Mouse (Mus musculus): ENCODE data around the gene C2cd2. TPM values are rescaled to one million over a fixed set of nuclear protein-coding genes. Genes with fewer than 3 reads are reported as not detected.
"Not testable (repeated sequence)": the region's sequence is repeated elsewhere in the genome, so short reads cannot be mapped to it uniquely, and the experiment has no call there.

C2cd2 gene
- 23.8 and 25.3 TPM in 2 replicates for polyA plus RNA-seq (2015; fragmentation: Nextera tagmentation; extraction: Ambion mirVana)

GRCm38 (mm10) chr16:97962151-97962948 is at the start of gene C2cd2, which contains the start of gene Zbtb21:
Gene C2cd2, minus strand, starts transcription at chr16:97962598.
Gene Zbtb21, minus strand, starts transcription at chr16:97962622.
- WGBS, result under 1% methylated on average over 78 of the region's 78 CpGs
- peak within 1 kb of the TSS; percentile 85 for H3K4me2 ChIP-seq
- peak; percentile 99 for ATAC-seq (ENCODE audit: insufficient number of reproducible peaks, low FRiP score, low TSS enrichment, low read depth)
- peaks cover 13% of the 10 kb centered on the region for H3K4me1 ChIP-seq
- H3K27ac ChIP-seq, result peak within 1 kb of the TSS; percentile 99
- H3K27me3 ChIP-seq, result no peaks in the 10 kb centered on the region
- H3K4me3 ChIP-seq, result peak within 1 kb of the TSS; percentile 84
- no peaks in the 10 kb centered on the region for H3K36me3 ChIP-seq
- H3K9ac ChIP-seq, result peak within 1 kb of the TSS; percentile 91
- no peaks in the 10 kb centered on the region for H3K9me3 ChIP-seq

DNA sequence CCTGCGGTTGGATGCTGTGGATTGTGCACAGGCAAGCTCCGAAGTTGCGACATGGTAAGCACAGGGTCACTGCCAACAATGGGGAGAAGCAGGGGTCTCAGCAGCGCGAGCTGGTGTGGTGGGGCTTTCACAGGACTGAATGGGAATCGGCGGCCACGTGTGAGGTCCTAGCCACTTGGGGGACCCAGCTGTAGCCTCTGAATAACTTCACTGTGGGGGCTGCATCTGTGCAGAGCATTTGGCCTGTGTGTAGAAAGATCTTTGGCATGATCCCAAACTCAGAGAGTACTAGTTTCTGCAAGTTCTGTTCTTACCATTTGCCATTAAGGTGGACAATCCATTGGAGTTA is 35.0 kb upstream of the C2cd2 start:
- not testable (repeated sequence) for H3K9ac ChIP-seq, H3K4me1 ChIP-seq, H3K27me3 ChIP-seq, H3K36me3 ChIP-seq, H3K9me3 ChIP-seq
- H3K4me2 ChIP-seq, result peak overlapping the region; percentile 61
- H3K4me3 ChIP-seq, result peak overlapping the region; percentile 57
- peak; percentile 66; the same call in 1 of the 2 replicates for ATAC-seq (ENCODE audit: insufficient number of reproducible peaks, low FRiP score, low TSS enrichment, low read depth)
- peak overlapping the region; percentile 90 for H3K27ac ChIP-seq
- WGBS, result 2% methylated on average over 8 of the region's 8 CpGs

DNA sequence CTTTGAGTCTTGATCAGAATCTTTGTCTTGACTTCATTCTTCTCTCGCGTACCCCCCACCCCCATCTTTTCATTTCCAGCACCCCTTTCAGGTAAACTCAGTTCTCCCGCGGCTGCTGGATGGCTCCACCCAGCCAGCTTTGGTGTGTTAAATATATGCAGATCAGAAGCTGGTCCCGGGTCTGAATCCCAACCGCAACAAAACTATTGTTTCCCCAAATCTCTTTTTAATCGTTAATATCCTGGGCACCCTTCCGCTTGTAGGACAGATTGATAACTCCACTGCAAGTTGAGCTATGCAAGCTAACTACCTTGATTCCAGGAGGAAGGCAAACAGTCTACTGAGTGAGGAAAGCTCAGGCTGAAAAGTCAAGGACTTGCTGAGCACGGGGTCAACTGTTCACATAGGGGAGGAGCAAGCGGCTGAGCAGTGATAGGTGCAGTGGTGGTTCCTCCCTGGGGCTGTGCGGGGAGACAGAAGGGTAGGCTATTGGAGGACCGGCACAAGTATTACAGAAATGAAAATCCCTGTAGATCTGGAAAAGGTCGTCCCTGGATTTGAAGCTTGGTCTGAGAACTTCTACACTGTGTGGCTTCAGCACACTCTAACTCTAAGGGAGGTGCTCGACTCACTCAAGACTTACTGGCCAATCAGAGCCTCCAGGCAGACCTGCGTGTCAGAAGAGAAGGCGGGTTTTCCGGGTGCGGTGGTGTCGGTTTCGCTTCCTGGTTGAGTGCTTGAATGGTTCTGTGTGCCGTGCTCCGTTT is 34.4 kb upstream of the C2cd2 start, which contains the start of gene B230307C23Rik:
Gene B230307C23Rik (plus strand): TSS at position 700 of the 767 bp plus-strand sequence.
- H3K27me3 ChIP-seq, result no peaks in the 10 kb centered on the region
- H3K4me2 ChIP-seq, result peak within 1 kb of the TSS; percentile 61
- no peaks in the 10 kb centered on the region; the same call in 1 of the 2 replicates for H3K9me3 ChIP-seq
- 4% methylated on average over 22 of the region's 22 CpGs for WGBS
- peak within 1 kb of the TSS; percentile 90 for H3K27ac ChIP-seq
- peaks cover 7% of the 10 kb centered on the region for H3K4me1 ChIP-seq
- peak within 1 kb of the TSS; percentile 57 for H3K4me3 ChIP-seq
- peak; percentile 96 for ATAC-seq (ENCODE audit: insufficient number of reproducible peaks, low FRiP score, low TSS enrichment, low read depth)
- H3K9ac ChIP-seq, result peak within 1 kb of the TSS; percentile 38
- H3K36me3 ChIP-seq, result peaks cover 9% of the 10 kb centered on the region; the same call in 1 of the 2 replicates

- no peak for ATAC-seq (ENCODE audit: insufficient number of reproducible peaks, low FRiP score, low TSS enrichment, low read depth)
- peak overlapping the region; percentile 57 for H3K4me3 ChIP-seq
- WGBS, result 12% methylated on average over 1 of the region's 1 CpGs
- H3K9ac ChIP-seq, result no peak overlapping the region
- no peaks in the 10 kb centered on the region for H3K27me3 ChIP-seq
- no peaks in the 10 kb centered on the region; the same call in 1 of the 2 replicates for H3K9me3 ChIP-seq
- peak overlapping the region; percentile 90; the same call in 1 of the 2 replicates for H3K27ac ChIP-seq
- H3K36me3 ChIP-seq, result peaks cover 9% of the 10 kb centered on the region; the same call in 1 of the 2 replicates
- H3K4me1 ChIP-seq, result peaks cover 7% of the 10 kb centered on the region
- peak overlapping the region; percentile 61 for H3K4me2 ChIP-seq
Observed at GRCm38 (mm10) chr16:97995849-97996615, 33.6 kb upstream of the C2cd2 start.

DNA sequence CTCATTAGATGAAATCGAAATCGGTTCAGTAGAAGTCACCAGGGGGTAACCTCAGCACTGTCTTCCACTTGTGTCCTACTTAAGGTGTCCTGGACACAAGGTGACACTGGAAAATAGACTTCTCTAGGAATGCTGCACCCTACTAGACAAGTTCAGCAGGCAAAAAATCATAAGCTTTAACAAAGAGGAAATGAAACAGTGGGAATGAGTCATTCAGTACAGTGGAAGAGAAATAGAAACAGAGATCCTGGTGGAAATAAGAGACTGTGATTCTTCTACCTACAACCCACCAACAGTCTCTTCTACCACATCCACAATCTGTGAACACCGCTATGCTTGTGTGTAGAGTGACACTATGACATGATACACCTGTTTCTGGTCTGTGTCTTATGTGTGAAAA is 30.1 kb upstream of the C2cd2 start:
- H3K36me3 ChIP-seq; ATAC-seq (ENCODE audit: insufficient number of reproducible peaks, low FRiP score, low TSS enrichment, low read depth); H3K4me2 ChIP-seq; H3K27ac ChIP-seq; H3K9me3 ChIP-seq; H3K27me3 ChIP-seq; H3K4me3 ChIP-seq; H3K4me1 ChIP-seq; H3K9ac ChIP-seq: not testable (repeated sequence)
- WGBS, result 77% methylated on average over 3 of the region's 3 CpGs

- Histone ChIP-seq H3K9me3 (no peaks in the 10 kb centered on the region), H3K4me3 (no peak overlapping the region), H3K27ac (no peak overlapping the region), H3K27me3 (no peaks in the 10 kb centered on the region), H3K4me1 (peaks cover 5% of the 10 kb centered on the region; the same call in 1 of the 2 replicates), H3K4me2 (no peak overlapping the region), H3K36me3 (no peaks in the 10 kb centered on the region), H3K9ac (no peak overlapping the region)
- ATAC-seq (ENCODE audit: insufficient number of reproducible peaks, low FRiP score, low TSS enrichment, low read depth), result no peak
- 73% methylated on average over 2 of the region's 2 CpGs for WGBS
Observed at GRCm38 (mm10) chr16:97991517-97991916, 29.1 kb upstream of the C2cd2 start.

DNA sequence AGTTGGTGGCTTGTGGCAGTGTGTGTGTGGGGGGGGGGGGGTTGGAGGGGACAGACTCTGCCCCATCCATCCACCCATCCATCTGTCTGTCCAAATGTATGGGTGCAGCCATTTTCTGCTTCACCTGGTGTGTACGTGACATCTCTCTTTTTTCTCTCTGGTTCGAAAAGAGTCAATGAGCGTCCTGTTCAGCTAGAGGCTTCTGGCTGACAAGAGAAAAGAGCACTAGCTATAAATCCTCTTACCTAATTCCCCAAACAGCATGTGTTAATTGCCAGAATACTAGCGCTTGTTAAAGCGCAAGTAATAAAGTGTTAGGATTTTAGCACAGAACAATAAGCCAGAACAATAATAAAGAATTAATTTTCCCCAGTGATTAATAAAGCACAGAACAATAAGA is 22.2 kb upstream of the C2cd2 start:
- H3K27me3 ChIP-seq, result no peaks in the 10 kb centered on the region
- WGBS, result 48% methylated on average over 5 of the region's 5 CpGs
- H3K9me3 ChIP-seq, result no peaks in the 10 kb centered on the region
- no peak for ATAC-seq (ENCODE audit: insufficient number of reproducible peaks, low FRiP score, low TSS enrichment, low read depth)
- H3K4me3 ChIP-seq, result no peak overlapping the region
- no peaks in the 10 kb centered on the region for H3K4me1 ChIP-seq
- no peak overlapping the region for H3K27ac ChIP-seq
- no peak overlapping the region for H3K9ac ChIP-seq
- no peaks in the 10 kb centered on the region for H3K36me3 ChIP-seq
- no peak overlapping the region for H3K4me2 ChIP-seq

DNA sequence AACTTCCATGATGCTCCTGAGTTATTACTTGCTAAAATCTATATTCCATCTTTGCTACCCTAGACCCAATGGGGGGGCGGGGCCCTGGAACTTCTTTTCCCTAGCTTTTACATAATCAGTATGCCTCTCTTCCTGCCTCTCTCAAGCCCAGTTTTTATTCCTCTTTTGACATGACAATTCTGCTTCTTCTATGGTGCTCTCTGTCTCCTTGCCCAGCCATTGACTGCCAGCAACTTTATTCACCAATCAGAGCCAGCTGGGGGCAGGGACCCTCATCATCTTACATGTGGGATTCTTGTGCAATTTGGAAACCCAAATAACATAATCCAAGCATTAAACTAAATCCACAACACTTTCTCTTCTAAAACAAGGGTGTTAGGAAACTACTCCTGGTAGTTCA is 19.0 kb upstream of the C2cd2 start:
- no peak for ATAC-seq (ENCODE audit: insufficient number of reproducible peaks, low FRiP score, low TSS enrichment, low read depth)
- Histone ChIP-seq H3K4me1 (no peaks in the 10 kb centered on the region), H3K9me3 (no peaks in the 10 kb centered on the region), H3K27ac (no peak overlapping the region), H3K9ac (no peak overlapping the region), H3K27me3 (no peaks in the 10 kb centered on the region), H3K4me3 (no peak overlapping the region), H3K36me3 (no peaks in the 10 kb centered on the region), H3K4me2 (no peak overlapping the region)
- 71% methylated on average over 1 of the region's 1 CpGs for WGBS

GRCm38 (mm10) chr16:97977722-97978121 is 15.3 kb upstream of the C2cd2 start:
- Histone ChIP-seq H3K9ac (no peak overlapping the region), H3K36me3 (no peaks in the 10 kb centered on the region), H3K4me1 (no peaks in the 10 kb centered on the region), H3K27me3 (no peaks in the 10 kb centered on the region), H3K9me3 (no peaks in the 10 kb centered on the region), H3K27ac (no peak overlapping the region), H3K4me3 (no peak overlapping the region), H3K4me2 (no peak overlapping the region)
- no peak for ATAC-seq (ENCODE audit: insufficient number of reproducible peaks, low FRiP score, low TSS enrichment, low read depth)
- WGBS, result 86% methylated on average over 3 of the region's 3 CpGs

DNA sequence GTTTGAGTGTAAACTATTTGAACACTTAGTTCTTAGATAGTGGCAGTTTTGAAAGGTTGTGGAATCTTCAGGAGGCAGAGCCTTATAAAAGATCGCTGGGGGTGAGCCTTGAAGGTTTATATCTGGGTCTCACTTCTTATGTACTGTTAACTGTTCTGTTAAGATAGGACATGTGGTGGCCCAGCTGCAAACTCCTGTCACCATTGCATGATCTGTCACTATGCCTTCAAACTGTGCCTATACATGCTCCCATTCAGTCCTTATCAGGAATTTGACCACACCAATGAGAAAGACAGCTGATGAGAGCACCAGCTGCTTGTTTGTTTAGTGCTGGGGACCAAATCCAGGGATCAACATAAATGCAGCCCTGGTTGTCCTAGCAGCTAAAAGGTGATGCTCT is 14.9 kb upstream of the C2cd2 start:
- Histone ChIP-seq H3K9ac (no peak overlapping the region), H3K4me2 (no peak overlapping the region), H3K4me1 (no peaks in the 10 kb centered on the region), H3K27me3 (no peaks in the 10 kb centered on the region), H3K9me3 (no peaks in the 10 kb centered on the region), H3K36me3 (no peaks in the 10 kb centered on the region), H3K4me3 (no peak overlapping the region), H3K27ac (no peak overlapping the region)
- 70% methylated on average over 1 of the region's 1 CpGs for WGBS
- ATAC-seq (ENCODE audit: insufficient number of reproducible peaks, low FRiP score, low TSS enrichment, low read depth), result no peak

- no peak for ATAC-seq (ENCODE audit: insufficient number of reproducible peaks, low FRiP score, low TSS enrichment, low read depth)
- 78% methylated on average over 3 of the region's 3 CpGs for WGBS
- H3K9me3 ChIP-seq, result no peaks in the 10 kb centered on the region
Observed at GRCm38 (mm10) chr16:97963956-97964540, 1.6 kb upstream of the C2cd2 start.

More at GRCm38 (mm10) chr16:97963956-97964540, 1.6 kb upstream of the C2cd2 start:
- no peaks in the 10 kb centered on the region for H3K27me3 ChIP-seq
- no peak overlapping the region for H3K27ac ChIP-seq
- no peaks in the 10 kb centered on the region for H3K36me3 ChIP-seq
- H3K4me2 ChIP-seq, result no peak overlapping the region
- no peak overlapping the region for H3K4me3 ChIP-seq
- no peak overlapping the region for H3K9ac ChIP-seq
- H3K4me1 ChIP-seq, result peaks cover 13% of the 10 kb centered on the region
